Mouse (Mus musculus) heart, adult 2 months (tissue): Measurements from ENCODE around the gene Arhgap42.

Source experiments
- CTCF ChIP-seq: fragments of 200-600 bp; IDR thresholded peaks from 2 replicates; pipeline ENCODE4 v1.8.1; 2022; ENCODE audit warnings: antibody characterized with exemption, mild to moderate bottlenecking, moderate library complexity
- EP300 ChIP-seq: fragments of 200-500 bp; IDR thresholded peaks from 2 replicates; pipeline ENCODE4 v1.6.1; 2011; ENCODE audit warnings: low read depth, low read length, control low read depth; ENCODE audit not compliant: insufficient read depth
- POLR2A ChIP-seq: fragments of 200-500 bp; IDR thresholded peaks from 2 replicates; pipeline ENCODE4 v1.6.1; 2011; ENCODE audit warnings: mild to moderate bottlenecking, low read depth, low read length, control low read depth; ENCODE audit not compliant: insufficient read depth

GRCm38 (mm10) chr9:9041009-9041408 lies 197.9 kb downstream of the Arhgap42 start:
- TF ChIP-seq POLR2A (no peak), EP300 (no peak), CTCF (no peak)
